Mouse (Mus musculus) kidney, embryonic 14.5 days (tissue): ENCODE results near the gene Lmod3. TPM values are rescaled to one million over a fixed set of nuclear protein-coding genes. Genes with fewer than 3 reads are reported as not detected.

ENCODE experiments used
- ATAC-seq: fragments of 200-750 bp; cut with Nextera tagmentation; 2 replicates; pipeline ENCODE4 v1.8.0; 2017; ENCODE audit warnings: moderate number of reproducible peaks, mild to moderate bottlenecking, moderate TSS enrichment, moderate library complexity; ENCODE audit not compliant: low FRiP score, low TSS enrichment
- H3K27ac ChIP-seq: fragments of 300-500 bp; sonication (generic); 2 replicates; pipeline ENCODE4 v1.5.1; 2014; ENCODE audit warnings: low read depth, mild to moderate bottlenecking, low read length, moderate library complexity, mixed read lengths
- H3K27me3 ChIP-seq: fragments of 300-500 bp; sonication (generic); 2 replicates; pipeline ENCODE4 v1.6.1; 2014; ENCODE audit warnings: mild to moderate bottlenecking, low read length; ENCODE audit not compliant: control insufficient read depth, insufficient read depth
- H3K36me3 ChIP-seq: fragments of 300-500 bp; sonication (generic); 2 replicates; pipeline ENCODE4 v1.6.1; 2014; ENCODE audit warnings: low read length, mixed read lengths; ENCODE audit not compliant: control insufficient read depth, insufficient read depth
- H3K4me1 ChIP-seq: fragments of 300-500 bp; sonication (generic); 2 replicates; pipeline ENCODE4 v1.6.1; 2014; ENCODE audit warnings: low read length, mixed read lengths; ENCODE audit not compliant: control insufficient read depth, insufficient read depth
- H3K4me2 ChIP-seq: fragments of 300-500 bp; sonication (generic); replicated peaks from 2 replicates; pipeline ENCODE4 v1.6.1; 2014; ENCODE audit warnings: low read depth, mild to moderate bottlenecking, low read length
- H3K4me3 ChIP-seq: fragments of 300-500 bp; sonication (generic); 2 replicates; pipeline ENCODE4 v1.5.1; 2014; ENCODE audit warnings: mild to moderate bottlenecking, low read length
- H3K9ac ChIP-seq: fragments of 300-500 bp; sonication (generic); 2 replicates; pipeline ENCODE4 v1.6.1; 2014; ENCODE audit warnings: low read depth, mild to moderate bottlenecking, low read length, moderate library complexity
- H3K9me3 ChIP-seq: fragments of 300-500 bp; sonication (generic); 2 replicates; pipeline ENCODE4 v1.6.1; 2016; ENCODE audit warnings: low read length; ENCODE audit not compliant: control insufficient read depth
- WGBS: fragments of 180-500 bp; shearing (Covaris S2); extraction: QIAGEN DNeasy Blood & Tissue Kit; methylation state at CpG from one replicate; pipeline ENCODE4 v1.1.7; 2014; 5-methylcytosine and 5-hydroxymethylcytosine counted together
- polyA plus RNA-seq: library from polyadenylated mRNA; unstranded; fragments of >200 nt; fragmentation: Nextera tagmentation; extraction: Ambion mirVana; gene quantifications from 2 replicates; pipeline ENCODE4 v1.2.1, GENCODE M21; 2014

Lmod3 gene
- polyA plus RNA-seq, 1 experiment from 2014 or later = not detected

GRCm38 (mm10) chr6:97278014-97278787, 25.6 kb upstream of the Lmod3 start:
- WGBS = 4% methylated on average over 18 of the region's 19 CpGs
- H3K4me2 ChIP-seq = peak overlapping the region; percentile 61
- H3K27ac ChIP-seq = 0 out of 2 replicates have a peak overlapping the region, but pooled peaks have one; percentile 30
- H3K36me3 ChIP-seq = no peaks in the 10 kb centered on the region
- peak; percentile 84 for ATAC-seq
- H3K4me1 ChIP-seq = peaks cover 7% of the 10 kb centered on the region
- peak overlapping the region; percentile 29; the same call in 1 of the 2 replicates for H3K9ac ChIP-seq
- no peaks in the 10 kb centered on the region for H3K9me3 ChIP-seq
- H3K4me3 ChIP-seq = peak overlapping the region; percentile 30
- H3K27me3 ChIP-seq = no peaks in the 10 kb centered on the region

GRCm38 (mm10) chr6:97276890-97277497, 24.4 kb upstream of the Lmod3 start:
- Histone ChIP-seq H3K9me3 (no peaks in the 10 kb centered on the region), H3K4me3 (no peak overlapping the region), H3K27ac (no peak overlapping the region), H3K9ac (no peak overlapping the region), H3K4me2 (no peak overlapping the region), H3K36me3 (no peaks in the 10 kb centered on the region), H3K4me1 (peaks cover 7% of the 10 kb centered on the region), H3K27me3 (no peaks in the 10 kb centered on the region)
- no peak for ATAC-seq
- WGBS = 62% methylated on average over 5 of the region's 5 CpGs

GRCm38 (mm10) chr6:97276366-97276765, 23.8 kb upstream of the Lmod3 start:
- 39% methylated on average over 4 of the region's 4 CpGs for WGBS
- Histone ChIP-seq H3K4me3 (no peak overlapping the region), H3K4me2 (no peak overlapping the region; the same call in 1 of the 2 replicates), H3K27me3 (no peaks in the 10 kb centered on the region), H3K36me3 (no peaks in the 10 kb centered on the region), H3K4me1 (peaks cover 7% of the 10 kb centered on the region), H3K9ac (no peak overlapping the region), H3K27ac (no peak overlapping the region), H3K9me3 (no peaks in the 10 kb centered on the region)
- no peak for ATAC-seq

- H3K9ac ChIP-seq = no peak overlapping the region
- no peaks in the 10 kb centered on the region for H3K36me3 ChIP-seq
- H3K4me2 ChIP-seq = no peak overlapping the region
- peaks cover 7% of the 10 kb centered on the region for H3K4me1 ChIP-seq
- 46% methylated on average over 4 of the region's 4 CpGs for WGBS
- no peak overlapping the region for H3K4me3 ChIP-seq
- H3K27ac ChIP-seq = no peak overlapping the region
- no peaks in the 10 kb centered on the region for H3K27me3 ChIP-seq
- no peak for ATAC-seq
- no peaks in the 10 kb centered on the region for H3K9me3 ChIP-seq
Observed at GRCm38 (mm10) chr6:97275760-97276159, 23.2 kb upstream of the Lmod3 start.

- H3K4me1 ChIP-seq = peaks cover 7% of the 10 kb centered on the region
- no peak overlapping the region for H3K27ac ChIP-seq
- H3K9me3 ChIP-seq = no peaks in the 10 kb centered on the region
- H3K9ac ChIP-seq = no peak overlapping the region
- H3K36me3 ChIP-seq = no peaks in the 10 kb centered on the region
- no peak for ATAC-seq
- H3K27me3 ChIP-seq = no peaks in the 10 kb centered on the region
- no peak overlapping the region for H3K4me3 ChIP-seq
- 82% methylated on average over 3 of the region's 3 CpGs for WGBS
- no peak overlapping the region for H3K4me2 ChIP-seq
Observed at GRCm38 (mm10) chr6:97273777-97274176, 21.2 kb upstream of the Lmod3 start.

GRCm38 (mm10) chr6:97273058-97273710, 20.6 kb upstream of the Lmod3 start:
- no peaks in the 10 kb centered on the region for H3K9me3 ChIP-seq
- ATAC-seq = no peak
- H3K9ac ChIP-seq = no peak overlapping the region
- H3K27me3 ChIP-seq = no peaks in the 10 kb centered on the region
- H3K27ac ChIP-seq = no peak overlapping the region
- WGBS = 75% methylated on average over 16 of the region's 16 CpGs
- H3K36me3 ChIP-seq = no peaks in the 10 kb centered on the region
- peaks cover 2% of the 10 kb centered on the region; the same call in 1 of the 2 replicates for H3K4me1 ChIP-seq
- H3K4me2 ChIP-seq = no peak overlapping the region
- H3K4me3 ChIP-seq = no peak overlapping the region

- no peak overlapping the region for H3K9ac ChIP-seq
- no peak for ATAC-seq
- 71% methylated on average over 2 of the region's 2 CpGs for WGBS
- H3K4me3 ChIP-seq = no peak overlapping the region
- H3K27ac ChIP-seq = no peak overlapping the region
- no peaks in the 10 kb centered on the region for H3K4me1 ChIP-seq
- H3K27me3 ChIP-seq = no peaks in the 10 kb centered on the region
- no peak overlapping the region for H3K4me2 ChIP-seq
- H3K9me3 ChIP-seq = no peaks in the 10 kb centered on the region
- no peaks in the 10 kb centered on the region for H3K36me3 ChIP-seq
Observed at GRCm38 (mm10) chr6:97272349-97272748, 19.8 kb upstream of the Lmod3 start.

GRCm38 (mm10) chr6:97269596-97269995, 17.0 kb upstream of the Lmod3 start:
- Histone ChIP-seq H3K27ac (no peak overlapping the region), H3K4me3 (no peak overlapping the region), H3K9ac (no peak overlapping the region), H3K27me3 (no peaks in the 10 kb centered on the region), H3K36me3 (no peaks in the 10 kb centered on the region), H3K9me3 (no peaks in the 10 kb centered on the region), H3K4me2 (no peak overlapping the region), H3K4me1 (no peaks in the 10 kb centered on the region)
- 80% methylated on average over 11 of the region's 11 CpGs for WGBS
- no peak for ATAC-seq

- Histone ChIP-seq H3K4me3 (no peak overlapping the region), H3K36me3 (no peaks in the 10 kb centered on the region), H3K27me3 (no peaks in the 10 kb centered on the region), H3K27ac (no peak overlapping the region), H3K9me3 (no peaks in the 10 kb centered on the region), H3K4me1 (no peaks in the 10 kb centered on the region), H3K4me2 (no peak overlapping the region), H3K9ac (no peak overlapping the region)
- WGBS = 83% methylated on average over 2 of the region's 2 CpGs
- no peak for ATAC-seq
Observed at GRCm38 (mm10) chr6:97267132-97267531, 14.6 kb upstream of the Lmod3 start.
